Mouse (Mus musculus) lung, postnatal 0 days (tissue): ENCODE data around the gene Inf2.

Experiments
- CTCF ChIP-seq: IDR thresholded peaks from 2 replicates; pipeline ENCODE4 v1.5.1; 2016; ENCODE audit warnings: antibody characterized with exemption, mild to moderate bottlenecking
- EP300 ChIP-seq: IDR thresholded peaks from 2 replicates; pipeline ENCODE4 v1.6.1; 2016; ENCODE audit warnings: antibody characterized with exemption, mild to moderate bottlenecking, control low read depth

DNA sequence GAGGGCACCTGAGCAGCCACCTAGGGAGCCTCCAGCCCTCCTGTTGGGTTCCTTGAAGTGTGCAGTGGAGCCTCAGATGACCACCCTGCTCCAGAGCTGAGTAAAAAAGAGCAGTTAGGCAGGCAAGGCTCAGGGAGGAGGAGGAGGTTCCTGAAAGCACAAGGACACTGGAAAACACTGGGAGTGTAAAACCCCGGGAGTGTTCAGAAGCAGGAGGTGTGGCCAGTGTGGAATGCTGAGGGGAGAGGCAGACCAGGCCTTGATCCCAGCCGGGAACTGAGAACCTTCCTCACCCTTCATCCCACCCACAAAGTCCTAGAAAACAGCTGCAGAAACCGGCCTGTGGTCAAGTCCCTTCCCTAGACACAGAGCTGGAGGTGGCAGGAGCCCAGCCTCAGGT is 11.8 kb upstream of the Inf2 start:
- TF ChIP-seq EP300 (no peak), CTCF (no peak)
